Mouse (Mus musculus) liver, embryonic 11.5 days (tissue): ENCODE data around the gene Dpp4. TPM values are rescaled to one million over a fixed set of nuclear protein-coding genes. Genes with fewer than 3 reads are reported as not detected.
A peak's percentile ranks its signal among the peaks of the same experiment; 100 is the strongest.

Source experiments
- ATAC-seq: fragments of 200-750 bp; cut with Nextera tagmentation; replicated peaks from 2 replicates; pipeline ENCODE4 v1.8.0; 2017; ENCODE audit warnings: moderate number of reproducible peaks, mild to moderate bottlenecking, moderate TSS enrichment, moderate library complexity; ENCODE audit not compliant: low FRiP score
- DNase-seq: peaks from one replicate; pipeline ENCODE4 v3.0.0-alpha.2; 2017; ENCODE audit warnings: low spot score
- H3K27ac ChIP-seq: fragments of 300-500 bp; sonication (generic); 2 replicates; pipeline ENCODE4 v1.5.1; 2014; ENCODE audit warnings: mild to moderate bottlenecking, low read depth, low read length, control low read depth
- H3K27me3 ChIP-seq: fragments of 300-500 bp; sonication (generic); replicated peaks from 2 replicates; pipeline ENCODE4 v1.6.1; 2014; ENCODE audit warnings: low read length, mixed read lengths; ENCODE audit not compliant: control insufficient read depth, insufficient read depth
- H3K36me3 ChIP-seq: fragments of 300-500 bp; sonication (generic); 2 replicates; pipeline ENCODE4 v1.6.1; 2014; ENCODE audit warnings: mild to moderate bottlenecking, low read length, moderate library complexity, mixed read lengths; ENCODE audit not compliant: control insufficient read depth, insufficient read depth
- H3K4me1 ChIP-seq: fragments of 300-500 bp; sonication (generic); replicated peaks from 2 replicates; pipeline ENCODE4 v1.6.1; 2014; ENCODE audit warnings: low read length, mixed read lengths; ENCODE audit not compliant: control insufficient read depth, insufficient read depth
- H3K4me2 ChIP-seq: fragments of 300-500 bp; sonication (generic); 2 replicates; pipeline ENCODE4 v1.6.1; 2014; ENCODE audit warnings: mild to moderate bottlenecking, control low read depth, moderate library complexity
- H3K4me3 ChIP-seq: fragments of 300-500 bp; sonication (generic); 2 replicates; pipeline ENCODE4 v1.5.1; 2014; ENCODE audit warnings: low read depth, low read length, control low read depth
- H3K9ac ChIP-seq: fragments of 300-500 bp; sonication (generic); 2 replicates; pipeline ENCODE4 v1.6.1; 2014; ENCODE audit warnings: low read depth, low read length, control low read depth
- H3K9me3 ChIP-seq: fragments of 300-500 bp; sonication (generic); 2 replicates; pipeline ENCODE4 v1.6.1; 2016; ENCODE audit warnings: low read length, inconsistent platforms, mixed read lengths; ENCODE audit not compliant: control insufficient read depth
- WGBS: fragments of 180-500 bp; shearing (Covaris S2); extraction: QIAGEN DNeasy Blood & Tissue Kit; methylation state at CpG from one replicate; pipeline ENCODE4 v1.1.7; 2014; 5-methylcytosine and 5-hydroxymethylcytosine counted together
- polyA plus RNA-seq: library from polyadenylated mRNA; unstranded; fragments of >200 nt; fragmentation: Nextera tagmentation; extraction: Ambion mirVana; gene quantifications from 2 replicates; pipeline ENCODE4 v1.2.1, GENCODE M21; 2014

The Dpp4 gene
- polyA plus RNA-seq: 6.2 and 7.2 TPM in 2 replicates

DNA sequence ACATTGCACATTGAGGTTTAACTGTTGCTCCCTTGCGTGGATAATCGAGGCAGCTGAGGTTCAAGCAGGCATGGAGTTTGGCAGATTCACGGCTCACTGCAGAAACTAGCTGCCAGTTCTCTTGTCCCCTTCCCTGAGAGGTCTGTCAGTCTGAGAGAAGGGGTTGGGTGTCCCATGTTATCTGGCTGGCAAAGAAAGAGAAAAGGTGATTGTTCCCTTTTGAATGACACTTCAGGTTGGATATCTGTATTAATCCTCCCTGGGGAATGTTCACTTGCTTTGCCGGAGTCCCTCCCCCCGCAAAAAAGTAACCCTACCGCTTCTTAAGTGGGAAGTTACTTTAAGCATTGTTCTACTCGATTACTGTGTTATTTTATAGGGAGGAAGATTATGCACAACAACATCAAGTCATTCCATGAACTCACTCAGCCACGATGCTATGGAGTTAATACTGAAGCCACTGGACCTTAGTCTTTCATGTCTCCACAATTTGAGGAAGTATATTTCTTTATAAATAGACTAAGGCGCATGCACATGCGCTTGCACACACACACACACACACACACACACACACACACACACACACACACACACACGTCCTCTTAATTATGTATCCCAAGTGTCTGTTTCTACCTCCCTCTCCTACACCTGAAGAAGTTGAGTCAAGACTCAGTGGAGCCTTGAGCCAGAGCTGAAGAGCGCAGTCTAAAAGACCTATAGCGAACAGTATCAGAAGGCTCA is at the start of gene Dpp4:
Gene Dpp4, minus strand, starts transcription at position 151 of the 741 bp plus-strand sequence.
- Histone ChIP-seq H3K4me1 (no peaks in the 10 kb centered on the region), H3K9ac (peak within 1 kb of the TSS; percentile 46), H3K9me3 (no peaks in the 10 kb centered on the region), H3K27ac (no peak within 1 kb of the TSS), H3K4me2 (peak within 1 kb of the TSS; percentile 76), H3K4me3 (peak within 1 kb of the TSS; percentile 49), H3K27me3 (peaks cover 4% of the 10 kb centered on the region; the same call in 1 of the 2 replicates), H3K36me3 (no peaks in the 10 kb centered on the region)
- ATAC-seq (no peak), DNase-seq (no peak)
- 49% methylated on average over 13 of the region's 13 CpGs for WGBS

DNA sequence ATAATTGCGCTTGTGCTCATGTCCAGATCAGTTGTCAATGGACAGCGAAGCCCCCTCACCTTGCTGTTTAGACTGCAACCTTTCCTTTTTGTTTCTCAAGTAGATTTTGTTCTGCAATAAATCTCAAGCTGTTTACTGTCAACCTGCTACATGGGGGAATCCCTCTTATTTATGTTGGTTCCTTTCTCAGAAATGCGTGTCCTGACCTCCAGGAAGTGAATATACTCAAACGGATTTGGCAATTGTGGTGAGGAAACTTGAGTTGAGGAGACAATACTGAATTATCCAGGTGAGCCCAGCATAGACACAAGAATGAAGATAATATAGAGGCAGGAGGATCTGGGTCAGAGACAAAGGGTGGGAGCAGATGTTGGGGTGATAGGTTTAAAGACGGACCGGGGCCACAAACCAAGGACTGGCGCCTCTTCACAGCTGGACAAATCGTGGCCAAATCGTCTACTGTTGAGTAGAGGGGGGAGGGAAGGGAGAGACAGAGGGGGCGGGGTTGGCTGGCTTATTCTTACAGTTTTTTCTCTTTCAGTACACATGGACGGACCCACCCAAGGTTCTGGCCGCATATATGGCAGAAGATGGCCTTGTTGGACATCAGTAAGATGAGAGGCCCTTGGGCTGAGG is 48.9 kb upstream of the Dpp4 start:
- Histone ChIP-seq H3K4me3 (no peak overlapping the region), H3K27me3 (no peaks in the 10 kb centered on the region), H3K27ac (no peak overlapping the region), H3K9ac (no peak overlapping the region), H3K36me3 (no peaks in the 10 kb centered on the region), H3K4me2 (no peak overlapping the region), H3K9me3 (no peaks in the 10 kb centered on the region), H3K4me1 (no peaks in the 10 kb centered on the region)
- ATAC-seq: no peak
- no peak for DNase-seq
- WGBS: 73% methylated on average over 12 of the region's 12 CpGs

DNA sequence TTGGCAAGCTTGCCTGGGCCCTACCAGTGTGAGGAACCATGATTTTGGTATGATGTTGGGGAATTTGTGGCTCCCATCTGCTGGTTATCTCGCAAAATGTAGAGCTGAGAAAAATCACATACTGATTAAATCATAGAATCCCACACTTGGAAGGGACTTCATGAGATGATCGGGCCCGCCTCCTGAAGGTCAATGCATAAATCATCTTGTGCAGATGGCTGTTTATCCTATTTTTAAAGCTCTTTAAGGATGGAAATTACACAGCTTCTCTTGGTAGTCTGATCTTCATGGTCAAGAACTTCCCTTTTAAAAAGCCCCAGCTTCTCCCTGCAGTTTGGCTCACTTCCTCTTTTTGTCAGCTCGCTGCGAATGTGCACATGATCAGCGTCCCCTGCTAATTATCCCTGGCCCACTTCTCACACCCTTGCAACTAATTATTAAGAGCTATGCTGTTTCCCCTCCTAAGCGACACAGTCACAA is 48.2 kb upstream of the Dpp4 start:
- Histone ChIP-seq H3K27ac (no peak overlapping the region), H3K4me2 (no peak overlapping the region), H3K4me1 (no peaks in the 10 kb centered on the region), H3K9ac (no peak overlapping the region), H3K36me3 (no peaks in the 10 kb centered on the region), H3K9me3 (no peaks in the 10 kb centered on the region), H3K4me3 (no peak overlapping the region), H3K27me3 (no peaks in the 10 kb centered on the region)
- ATAC-seq (no peak), DNase-seq (no peak)
- WGBS: 54% methylated on average over 7 of the region's 7 CpGs

DNA sequence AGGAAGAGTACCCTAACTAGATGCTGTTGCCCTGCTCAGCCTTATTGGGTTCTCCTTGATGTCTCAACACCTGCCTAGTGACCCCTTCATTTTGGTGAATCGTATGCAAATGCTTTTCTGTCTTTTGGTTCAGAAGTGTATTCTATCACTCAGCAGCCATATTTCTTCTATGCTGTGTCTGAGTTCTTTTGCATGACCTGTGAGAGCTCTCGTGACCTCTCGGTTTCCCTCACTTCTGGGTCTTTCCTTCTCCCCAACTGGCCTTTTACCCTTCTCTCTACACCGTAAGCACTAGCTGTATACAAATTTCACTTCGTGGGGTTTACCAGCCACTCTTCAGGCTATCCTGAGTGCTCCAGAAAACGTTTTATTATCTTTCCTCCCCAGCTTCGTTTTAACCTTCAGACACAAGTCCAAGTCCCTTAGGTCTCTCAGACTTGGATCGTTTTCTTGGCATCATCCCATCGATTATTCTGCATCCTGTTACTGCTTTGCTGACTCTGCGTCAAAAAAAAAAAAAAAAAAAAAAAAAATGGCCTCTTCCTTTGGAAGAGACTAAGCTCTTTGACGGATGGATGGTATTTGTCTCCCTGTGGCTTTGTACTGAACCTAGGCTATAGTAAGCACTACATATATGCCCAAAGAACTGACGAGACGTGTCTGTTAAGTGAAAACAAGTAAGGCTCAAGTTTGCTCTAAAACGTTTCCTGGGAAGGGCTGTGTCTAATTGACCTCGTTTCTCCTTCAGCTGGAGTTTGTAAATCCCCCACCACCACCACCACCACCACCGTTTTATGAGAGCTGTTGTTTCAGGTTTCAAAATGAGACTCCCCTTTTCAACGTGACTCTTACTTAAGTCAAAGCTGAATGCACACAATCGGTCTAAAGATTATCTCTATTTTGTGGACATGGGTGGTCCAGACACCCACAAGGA is 47.5 kb upstream of the Dpp4 start:
- WGBS: 69% methylated on average over 18 of the region's 18 CpGs
- Histone ChIP-seq H3K4me2 (no peak overlapping the region), H3K4me1 (no peaks in the 10 kb centered on the region), H3K4me3 (no peak overlapping the region), H3K27ac (no peak overlapping the region), H3K27me3 (no peaks in the 10 kb centered on the region), H3K9ac (no peak overlapping the region), H3K36me3 (no peaks in the 10 kb centered on the region), H3K9me3 (no peaks in the 10 kb centered on the region)
- no peak for ATAC-seq
- DNase-seq: no peak

DNA sequence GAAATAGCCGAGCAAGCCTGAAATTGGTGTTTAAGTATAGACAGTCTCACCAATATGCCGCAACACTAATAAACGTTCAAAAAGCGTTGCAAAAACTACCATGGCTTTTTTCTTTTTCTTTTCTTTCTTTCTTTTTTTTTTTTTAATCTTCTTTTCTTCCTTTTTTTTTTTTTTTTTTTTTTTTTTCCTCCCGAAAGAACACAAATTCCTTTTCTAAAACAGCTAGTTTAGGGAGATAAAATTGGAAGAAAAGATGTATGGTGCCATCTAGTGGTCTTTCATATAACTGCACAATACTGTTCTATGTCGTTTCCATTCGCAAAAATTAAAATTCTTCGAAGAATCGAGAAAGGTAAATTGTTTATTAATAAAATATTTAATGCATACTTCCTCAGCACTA is 46.0 kb upstream of the Dpp4 start:
- ATAC-seq: no peak
- Histone ChIP-seq H3K36me3 (no peaks in the 10 kb centered on the region), H3K4me2 (no peak overlapping the region), H3K4me1 (no peaks in the 10 kb centered on the region), H3K27me3 (no peaks in the 10 kb centered on the region), H3K27ac (no peak overlapping the region), H3K9me3 (no peaks in the 10 kb centered on the region), H3K9ac (no peak overlapping the region), H3K4me3 (no peak overlapping the region)
- DNase-seq: no peak
- WGBS: 43% methylated on average over 9 of the region's 9 CpGs

DNA sequence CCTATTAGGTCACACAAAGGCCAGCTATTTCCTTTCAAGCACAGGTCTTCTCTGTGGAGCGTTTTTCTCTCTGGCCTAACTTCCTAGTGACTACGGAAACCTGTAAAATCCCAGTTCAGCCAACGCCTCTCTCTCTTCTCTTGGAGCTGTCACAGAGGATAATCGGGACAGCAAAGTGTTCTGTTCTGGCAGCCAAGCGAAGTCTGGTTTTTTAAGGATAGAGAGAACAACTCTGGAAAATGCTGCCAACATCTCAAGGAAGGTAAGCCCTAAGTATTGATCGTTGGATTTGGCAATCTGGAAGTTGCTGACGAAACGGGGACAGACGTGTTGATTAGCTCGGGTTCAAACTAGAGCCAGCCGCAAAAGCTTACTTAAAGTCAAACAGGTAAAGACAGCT is 43.0 kb upstream of the Dpp4 start:
- Histone ChIP-seq H3K4me2 (no peak overlapping the region), H3K36me3 (no peaks in the 10 kb centered on the region), H3K4me1 (no peaks in the 10 kb centered on the region), H3K27ac (no peak overlapping the region), H3K9me3 (no peaks in the 10 kb centered on the region), H3K27me3 (no peaks in the 10 kb centered on the region), H3K9ac (no peak overlapping the region), H3K4me3 (no peak overlapping the region)
- ATAC-seq: no peak
- WGBS: 83% methylated on average over 11 of the region's 11 CpGs
- no peak for DNase-seq

DNA sequence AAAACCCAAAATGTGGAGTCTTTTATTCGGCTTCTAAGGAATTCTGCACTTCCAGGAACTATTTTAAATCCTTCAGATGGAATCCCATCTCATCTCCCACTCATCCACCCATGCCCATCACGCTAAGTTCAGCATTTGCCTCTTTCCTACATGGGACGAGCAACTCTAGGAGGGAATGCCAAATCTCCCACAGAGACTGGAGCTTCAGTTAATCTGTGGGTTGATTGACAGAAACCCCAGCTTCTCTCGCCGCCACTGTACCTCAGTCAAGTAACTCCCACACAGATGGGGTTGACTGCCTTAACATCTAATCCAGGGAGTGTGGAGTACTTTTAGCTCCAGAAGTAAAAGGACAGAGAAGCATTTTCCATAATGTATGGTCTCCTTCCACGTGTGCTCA is 42.0 kb upstream of the Dpp4 start:
- no peak for DNase-seq
- Histone ChIP-seq H3K36me3 (no peaks in the 10 kb centered on the region), H3K27ac (no peak overlapping the region), H3K4me2 (no peak overlapping the region), H3K27me3 (no peaks in the 10 kb centered on the region), H3K4me3 (no peak overlapping the region), H3K9ac (no peak overlapping the region), H3K4me1 (no peaks in the 10 kb centered on the region), H3K9me3 (no peaks in the 10 kb centered on the region)
- WGBS: 79% methylated on average over 6 of the region's 6 CpGs
- ATAC-seq: no peak

DNA sequence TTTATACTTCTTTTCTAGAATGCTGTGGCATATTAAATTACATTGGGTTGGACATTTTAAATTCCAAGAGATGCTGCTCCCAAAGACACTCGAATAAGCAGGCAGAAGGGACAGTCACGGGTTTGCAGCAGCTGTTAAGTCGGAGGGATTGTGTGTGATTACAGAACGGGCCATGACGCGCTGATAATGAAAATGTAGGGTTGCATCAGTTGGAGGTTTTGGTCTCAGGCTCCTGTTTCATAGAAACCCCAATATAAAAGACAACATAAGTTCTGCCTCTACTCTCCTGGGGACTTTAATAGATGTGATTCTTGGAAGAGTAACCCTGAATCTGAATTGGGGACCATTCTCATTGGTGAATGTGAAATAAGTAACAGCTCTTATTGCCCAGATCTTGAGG is 38.3 kb upstream of the Dpp4 start:
- WGBS: 79% methylated on average over 6 of the region's 6 CpGs
- ATAC-seq: no peak
- H3K9ac ChIP-seq: no peak overlapping the region
- no peak overlapping the region for H3K27ac ChIP-seq
- H3K4me2 ChIP-seq: no peak overlapping the region
- H3K9me3 ChIP-seq: no peaks in the 10 kb centered on the region
- H3K27me3 ChIP-seq: no peaks in the 10 kb centered on the region
- H3K36me3 ChIP-seq: no peaks in the 10 kb centered on the region
- H3K4me3 ChIP-seq: no peak overlapping the region
- DNase-seq: no peak
- no peaks in the 10 kb centered on the region for H3K4me1 ChIP-seq
